11 mouse cellular contexts compared by ENCODE assay signal in genomic region chr13:44056716-44057115, GRCm38 (mm10).
DNase-seq lines count a peak whose midpoint lies in the region; ATAC-seq and TF ChIP-seq lines count a peak whose summit lies in the region.
"Had no signal": no experiment of that assay in that cellular context is flagged by ENCODE, and none has a peak within 500 bp of the region (broad histone marks: within the 10 kb centered on the region; RNA-seq: fewer than 3 reads in every experiment).

No protein-coding gene starts in this region.

- no peak overlapping the region for H3K4me3 ChIP-seq in intestine, embryonic 14.5 days (ENCODE audit: low read depth, low read length)
- H3K4me3 ChIP-seq in intestine, postnatal 0 days (ENCODE audit: low read depth, low read length): no peak overlapping the region
- H3K4me3 ChIP-seq in midbrain, embryonic 15.5 days: no peak overlapping the region
- no peak overlapping the region for H3K4me3 ChIP-seq in midbrain, embryonic 14.5 days (replicated peaks; ENCODE audit: low read depth, low read length)
- H3K4me3 ChIP-seq: liver, embryonic 12.5 days; megakaryocyte, embryonic 14.5 days had no signal

- TF ChIP-seq CTCF in intestine, postnatal 0 days (IDR thresholded peaks at IDR 0.05; ENCODE audit: low read depth): no peak

- no peak overlapping the region for H3K9ac ChIP-seq in intestine, embryonic 14.5 days (ENCODE audit: low read length)
- H3K9ac ChIP-seq in intestine, postnatal 0 days (ENCODE audit: low read depth, low read length): no peak overlapping the region
- H3K9ac ChIP-seq in midbrain, embryonic 15.5 days: no peak overlapping the region
- H3K9ac ChIP-seq in midbrain, embryonic 14.5 days (replicated peaks; ENCODE audit: low read length): no peak overlapping the region
- H3K9ac ChIP-seq: liver, embryonic 12.5 days had no signal

- peak; percentile 58 to 69 for DNase-seq in cerebellum, postnatal 10 days
- no peak for DNase-seq in cerebellum, postnatal 4 days (ENCODE audit: low spot score in 2 of 2)
- DNase-seq in intestine, embryonic 14.5 days (ENCODE audit: low spot score): no peak
- DNase-seq in midbrain, embryonic 14.5 days: no peak
- DNase-seq in right cerebral cortex, adult 2 months (ENCODE audit: low spot score in 2 of 2): no peak

- H3K27ac ChIP-seq in intestine, embryonic 14.5 days (ENCODE audit: low read depth): peak overlapping the region; percentile 77; the same call in 1 of the 2 replicates
- no peak overlapping the region for H3K27ac ChIP-seq in intestine, postnatal 0 days (ENCODE audit: low read depth, low read length)
- no peak overlapping the region for H3K27ac ChIP-seq in midbrain, embryonic 15.5 days
- no peak overlapping the region for H3K27ac ChIP-seq in midbrain, embryonic 14.5 days (replicated peaks; ENCODE audit: low read depth, low read length)
- H3K27ac ChIP-seq: liver, embryonic 12.5 days had no signal

- 60% methylated on average over 9 of the region's 9 CpGs for WGBS in intestine, embryonic 14.5 days
- 76% methylated on average over 9 of the region's 9 CpGs for WGBS in intestine, postnatal 0 days
- WGBS in midbrain, embryonic 15.5 days: 55% methylated on average over 9 of the region's 9 CpGs
- 69% methylated on average over 9 of the region's 9 CpGs for WGBS in midbrain, embryonic 14.5 days

- no peaks in the 10 kb centered on the region for H3K9me3 ChIP-seq in intestine, embryonic 14.5 days (ENCODE audit: control insufficient read depth, low read length)
- H3K9me3 ChIP-seq in intestine, postnatal 0 days (ENCODE audit: control insufficient read depth): no peaks in the 10 kb centered on the region
- H3K9me3 ChIP-seq in midbrain, embryonic 15.5 days: no peaks in the 10 kb centered on the region
- no peaks in the 10 kb centered on the region for H3K9me3 ChIP-seq in midbrain, embryonic 14.5 days (ENCODE audit: control insufficient read depth, low read length)
- H3K9me3 ChIP-seq: G1E; liver, embryonic 12.5 days; megakaryocyte, embryonic 14.5 days had no signal

- peaks cover 22% of the 10 kb centered on the region for H3K4me1 ChIP-seq in intestine, embryonic 14.5 days (replicated peaks; ENCODE audit: control insufficient read depth, insufficient read depth, low read length)
- peaks cover 3% of the 10 kb centered on the region; the same call in 1 of the 2 replicates for H3K4me1 ChIP-seq in intestine, postnatal 0 days (replicated peaks; ENCODE audit: control insufficient read depth, insufficient read depth, low read length)
- peaks cover 13% of the 10 kb centered on the region for H3K4me1 ChIP-seq in midbrain, embryonic 15.5 days
- H3K4me1 ChIP-seq in midbrain, embryonic 14.5 days (ENCODE audit: control insufficient read depth, insufficient read depth, low read length): peaks cover 18% of the 10 kb centered on the region

- H3K4me2 ChIP-seq in intestine, embryonic 14.5 days (ENCODE audit: low read length): peak overlapping the region; percentile 1
- H3K4me2 ChIP-seq in intestine, postnatal 0 days (replicated peaks; ENCODE audit: low read depth): no peak overlapping the region
- H3K4me2 ChIP-seq in midbrain, embryonic 15.5 days: peak overlapping the region; percentile 27; the same call in 1 of the 2 replicates
- H3K4me2 ChIP-seq in midbrain, embryonic 14.5 days (ENCODE audit: low read length): no peak overlapping the region
- H3K4me2 ChIP-seq: liver, embryonic 12.5 days had no signal

- H3K27me3 ChIP-seq in intestine, embryonic 14.5 days (replicated peaks; ENCODE audit: control insufficient read depth, insufficient read depth, low read length): no peaks in the 10 kb centered on the region
- no peaks in the 10 kb centered on the region for H3K27me3 ChIP-seq in intestine, postnatal 0 days (replicated peaks; ENCODE audit: control insufficient read depth, insufficient read depth, low read length)
- H3K27me3 ChIP-seq in midbrain, embryonic 15.5 days (replicated peaks): 0 out of 2 replicates have a peak, but pooled peaks cover 3% of the 10 kb centered on the region
- H3K27me3 ChIP-seq in midbrain, embryonic 14.5 days (ENCODE audit: control insufficient read depth, insufficient read depth, low read length): peaks cover 6% of the 10 kb centered on the region

- H3K36me3 ChIP-seq in intestine, embryonic 14.5 days (ENCODE audit: control insufficient read depth, insufficient read depth, low read length): no peaks in the 10 kb centered on the region
- H3K36me3 ChIP-seq in intestine, postnatal 0 days (ENCODE audit: control insufficient read depth, insufficient read depth): no peaks in the 10 kb centered on the region
- no peaks in the 10 kb centered on the region for H3K36me3 ChIP-seq in midbrain, embryonic 15.5 days (replicated peaks)
- no peaks in the 10 kb centered on the region for H3K36me3 ChIP-seq in midbrain, embryonic 14.5 days (ENCODE audit: control insufficient read depth, insufficient read depth, low read length)
- H3K36me3 ChIP-seq: G1E; liver, embryonic 12.5 days had no signal

- ATAC-seq in intestine, embryonic 14.5 days (replicated peaks; ENCODE audit: low FRiP score, low TSS enrichment, low read depth): no peak
- no peak for ATAC-seq in intestine, postnatal 0 days
- ATAC-seq in midbrain, embryonic 15.5 days (replicated peaks): no peak
- no peak for ATAC-seq in midbrain, embryonic 14.5 days (ENCODE audit: low FRiP score, low TSS enrichment)
- no peak for ATAC-seq in megakaryocyte-erythroid progenitor cell, adult 5-6 weeks (replicated peaks; ENCODE audit: low FRiP score, low TSS enrichment, poor library complexity, severe bottlenecking)
- ATAC-seq: liver, embryonic 12.5 days had no signal

Comparison
In these comparisons a context has a peak if more than half of its experiments do, and no peak if none do; other contexts are left out.
1. DNase-seq: peak in cerebellum, postnatal 10 days (2 of 2); none in cerebellum, postnatal 4 days (0 of 2), intestine, embryonic 14.5 days (single experiment), midbrain, embryonic 14.5 days (single experiment) and right cerebral cortex, adult 2 months (0 of 2).
2. H3K4me2 ChIP-seq: peak in intestine, embryonic 14.5 days (single experiment) and midbrain, embryonic 15.5 days (single experiment); none in intestine, postnatal 0 days (single experiment) and midbrain, embryonic 14.5 days (single experiment).